ENCODE assay signal across 7 mouse cellular contexts in the genomic region with DNA sequence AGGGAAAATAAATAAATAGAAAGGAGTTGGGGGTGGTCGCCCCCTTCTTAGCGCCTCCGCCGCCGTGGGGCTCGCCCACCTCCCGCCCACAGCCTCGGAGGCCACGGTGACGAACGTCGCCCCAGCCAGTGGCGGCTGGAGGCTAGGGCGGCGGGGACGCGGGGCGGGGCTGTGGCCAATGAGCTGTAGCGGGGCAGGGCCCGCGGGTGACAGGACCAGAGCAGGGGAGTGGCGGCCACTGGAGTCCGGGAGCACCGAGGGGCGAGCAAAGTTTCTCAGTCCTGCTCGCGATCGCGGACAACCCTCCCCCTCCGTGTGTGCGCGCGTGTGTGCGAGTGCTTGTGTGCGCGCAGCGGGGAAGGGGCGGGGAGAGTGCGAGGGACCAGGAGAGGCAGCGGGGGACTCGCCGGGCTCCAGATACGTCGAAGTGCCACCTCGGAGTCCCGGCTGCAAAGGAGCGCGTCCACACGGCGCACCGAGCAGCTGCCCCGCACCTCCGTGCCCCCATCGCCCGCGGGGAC. TPM values are rescaled to one million over a fixed set of nuclear protein-coding genes. Genes with fewer than 3 reads are reported as not detected.
DNase-seq lines count a peak whose midpoint lies in the region; ATAC-seq and TF ChIP-seq lines count a peak whose summit lies in the region.

No protein-coding gene starts in this region.

- peaks cover 21% of the 10 kb centered on the region for H3K36me3 ChIP-seq in limb, embryonic 14.5 days (ENCODE audit: control insufficient read depth, insufficient read depth, low read length)
- peaks cover 4% of the 10 kb centered on the region for H3K36me3 ChIP-seq in midbrain, embryonic 14.5 days (ENCODE audit: control insufficient read depth, insufficient read depth, low read length)

- peak; percentile 85 for ATAC-seq in limb, embryonic 14.5 days (ENCODE audit: low FRiP score, low read depth)
- ATAC-seq in midbrain, embryonic 14.5 days (ENCODE audit: low FRiP score, low TSS enrichment), result peak; percentile 85

- WGBS in limb, embryonic 14.5 days, result under 1% methylated on average over 50 of the region's 56 CpGs
- under 1% methylated on average over 53 of the region's 56 CpGs for WGBS in midbrain, embryonic 14.5 days

- peak overlapping the region; percentile 92 for H3K9ac ChIP-seq in limb, embryonic 14.5 days (ENCODE audit: low read depth, low read length, severe bottlenecking)
- H3K9ac ChIP-seq in midbrain, embryonic 14.5 days (replicated peaks; ENCODE audit: low read length), result peak overlapping the region; percentile 81

- TF ChIP-seq POLR2A in limb, embryonic 14.5 days (IDR thresholded peaks at IDR 0.05; ENCODE audit: borderline replicate concordance, extremely low read depth, insufficient read depth, insufficient read length), result 0 out of 2 replicates have a peak, but pooled peaks have one; percentile 7

- peak overlapping the region; percentile 90 for H3K4me2 ChIP-seq in limb, embryonic 14.5 days (replicated peaks; ENCODE audit: low read depth, low read length, severe bottlenecking)
- H3K4me2 ChIP-seq in midbrain, embryonic 14.5 days (ENCODE audit: low read length), result peak overlapping the region; percentile 97

- peak overlapping the region; percentile 87 for H3K4me3 ChIP-seq in limb, embryonic 14.5 days (replicated peaks; ENCODE audit: low read length)
- H3K4me3 ChIP-seq in midbrain, embryonic 14.5 days (replicated peaks; ENCODE audit: low read depth, low read length), result peak overlapping the region; percentile 83

- peak overlapping the region; percentile 98 for H3K27ac ChIP-seq in limb, embryonic 14.5 days (replicated peaks; ENCODE audit: low read depth, low read length)
- peak overlapping the region; percentile 87 for H3K27ac ChIP-seq in midbrain, embryonic 14.5 days (replicated peaks; ENCODE audit: low read depth, low read length)

- no peaks in the 10 kb centered on the region; the same call in 1 of the 2 replicates for H3K9me3 ChIP-seq in limb, embryonic 14.5 days (ENCODE audit: control insufficient read depth, low read length)
- H3K9me3 ChIP-seq in midbrain, embryonic 14.5 days (ENCODE audit: control insufficient read depth, low read length), result no peaks in the 10 kb centered on the region

- peaks cover 15% of the 10 kb centered on the region for H3K4me1 ChIP-seq in limb, embryonic 14.5 days (ENCODE audit: control insufficient read depth, insufficient read depth, low read length)
- H3K4me1 ChIP-seq in midbrain, embryonic 14.5 days (ENCODE audit: control insufficient read depth, insufficient read depth, low read length), result peaks cover 28% of the 10 kb centered on the region

- peak; percentile 89 for DNase-seq in adrenal gland, adult 8-10 months
- peak; percentile 87 for DNase-seq in embryo, embryonic 9.5 days (ENCODE audit: extremely low spot score)
- DNase-seq in heart, adult 11 months, result peak; percentile 100
- peak; percentile 75 for DNase-seq in kidney, adult 11 months
- DNase-seq in limb, embryonic 14.5 days (ENCODE audit: low spot score), result peak; percentile 86
- DNase-seq in midbrain, embryonic 14.5 days, result peak; percentile 90
- DNase-seq in spleen, postnatal 4 days (ENCODE audit: low spot score in 2 of 2), result peak; percentile 37 to 68

- H3K27me3 ChIP-seq in limb, embryonic 14.5 days (ENCODE audit: control insufficient read depth, insufficient read depth, low read length), result no peaks in the 10 kb centered on the region
- H3K27me3 ChIP-seq in midbrain, embryonic 14.5 days (ENCODE audit: control insufficient read depth, insufficient read depth, low read length), result no peaks in the 10 kb centered on the region

RNA-seq across cellular contexts. Expression of a gene that starts 1.2 kb away (rescaled TPM):
- total RNA-seq in adrenal gland, adult 8-10 months (2022), result 10 to 100 TPM in 3 of 4 experiments, 1 to 10 TPM in 1; 8.7 to 20.2 (median 13.7) TPM
- 23.9 and 27.9 TPM in 2 replicates for polyA plus RNA-seq in limb, embryonic 14.5 days (2012; rRNA removed)
- polyA plus RNA-seq in limb, embryonic 14.5 days (2014; fragmentation: Nextera tagmentation; extraction: Ambion mirVana), result 22.8 and 25.4 TPM in 2 replicates
- 13.4 and 14.6 TPM in 2 replicates for polyA plus RNA-seq in midbrain, embryonic 14.5 days (2014; fragmentation: Nextera tagmentation; extraction: Ambion mirVana)

Comparison
In these comparisons a context has a peak if more than half of its experiments do, and no peak if none do; other contexts are left out.
1. Peak in every context shown above with its lines: DNase-seq, ATAC-seq, H3K4me3 ChIP-seq and H3K27ac ChIP-seq.